Mouse (Mus musculus): ENCODE data around the gene Oas1g. TPM values are rescaled to one million over a fixed set of nuclear protein-coding genes. Genes with fewer than 3 reads are reported as not detected.
"Not testable (repeated sequence)": the region's sequence is repeated elsewhere in the genome, so short reads cannot be mapped to it uniquely, and the experiment has no call there.

Oas1g gene
- polyA plus RNA-seq, 1 experiment from 2014 or later: 0.12 TPM

DNA sequence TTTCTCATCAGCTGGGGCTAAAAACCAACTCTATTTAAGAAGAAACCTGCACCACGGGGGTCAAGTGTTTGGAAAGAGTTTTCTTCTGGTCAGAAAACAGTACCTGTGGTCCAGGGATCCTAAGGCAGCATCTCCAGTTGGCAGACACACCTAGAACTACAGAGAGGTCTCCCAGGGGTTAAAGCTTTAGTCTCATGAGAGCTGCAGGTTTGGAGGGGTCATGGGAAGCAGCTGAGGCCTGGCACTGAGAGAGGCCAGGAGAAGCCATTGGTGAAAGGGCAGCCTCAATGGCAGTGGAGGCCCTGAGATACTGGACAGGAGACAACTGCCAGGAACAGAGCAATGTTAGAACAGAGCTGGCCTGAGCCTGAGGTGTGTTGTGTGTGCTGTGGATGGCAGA is 13.3 kb upstream of the Oas1g start:
- no peak overlapping the region for H3K27ac ChIP-seq
- H3K9me3 ChIP-seq: no peaks in the 10 kb centered on the region
- no peak overlapping the region for H3K4me3 ChIP-seq
- H3K27me3 ChIP-seq (ENCODE audit: insufficient read depth, poor library complexity, severe bottlenecking): no peaks in the 10 kb centered on the region
- WGBS: 60% methylated on average over 1 of the region's 1 CpGs
- no peaks in the 10 kb centered on the region for H3K4me1 ChIP-seq (replicated peaks)
- no peaks in the 10 kb centered on the region for H3K36me3 ChIP-seq
- DNase-seq (ENCODE audit: low spot score): no peak

DNA sequence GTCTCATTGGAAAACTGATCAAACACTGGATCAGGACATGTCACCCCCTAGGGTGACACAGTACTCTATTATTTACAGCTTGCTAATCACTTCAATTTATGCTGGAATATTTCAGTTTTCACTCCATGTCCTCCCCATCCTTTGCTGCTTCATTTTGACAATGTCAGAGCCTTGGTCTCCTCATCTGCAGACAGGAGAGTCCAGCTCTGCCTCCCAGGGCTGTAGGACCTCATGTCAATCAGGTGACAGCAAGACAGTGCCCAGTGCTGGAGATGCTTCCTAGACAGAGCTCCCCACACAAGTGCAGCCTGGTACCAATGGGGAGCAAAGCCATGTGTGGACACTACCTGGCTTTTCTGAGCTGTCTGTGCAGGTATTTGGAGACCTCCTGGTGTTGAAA is 11.3 kb upstream of the Oas1g start:
- no peak for DNase-seq (ENCODE audit: low spot score)
- Histone ChIP-seq H3K27me3 (ENCODE audit: insufficient read depth, poor library complexity, severe bottlenecking) (no peaks in the 10 kb centered on the region), H3K9me3 (no peaks in the 10 kb centered on the region), H3K4me1 (replicated peaks) (no peaks in the 10 kb centered on the region), H3K27ac (no peak overlapping the region), H3K36me3 (no peaks in the 10 kb centered on the region), H3K4me3 (no peak overlapping the region)

DNA sequence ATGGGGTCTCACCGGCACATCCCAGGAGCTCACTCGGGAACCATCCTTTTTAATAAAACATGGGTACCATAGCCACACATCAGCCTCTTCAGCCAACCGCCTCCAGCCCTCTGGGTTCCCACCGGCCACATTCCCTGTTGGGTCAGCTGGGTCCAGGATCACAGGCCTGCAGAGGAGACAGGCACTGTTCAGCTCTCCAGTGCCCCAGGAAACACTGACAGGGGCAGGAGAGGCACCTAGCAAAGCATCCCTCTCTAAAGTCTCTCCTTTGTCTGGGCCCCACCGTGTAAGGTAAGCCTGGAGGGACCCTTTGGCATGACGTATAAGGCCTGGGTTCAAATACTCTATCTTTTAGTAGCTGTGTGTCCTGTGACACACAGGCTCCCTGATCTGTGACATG is 10.9 kb upstream of the Oas1g start:
- Histone ChIP-seq H3K4me3 (no peak overlapping the region), H3K9me3 (no peaks in the 10 kb centered on the region), H3K27ac (no peak overlapping the region), H3K27me3 (ENCODE audit: insufficient read depth, poor library complexity, severe bottlenecking) (no peaks in the 10 kb centered on the region), H3K36me3 (no peaks in the 10 kb centered on the region), H3K4me1 (replicated peaks) (no peaks in the 10 kb centered on the region)
- DNase-seq (ENCODE audit: low spot score): no peak
- WGBS: 83% methylated on average over 6 of the region's 6 CpGs

DNA sequence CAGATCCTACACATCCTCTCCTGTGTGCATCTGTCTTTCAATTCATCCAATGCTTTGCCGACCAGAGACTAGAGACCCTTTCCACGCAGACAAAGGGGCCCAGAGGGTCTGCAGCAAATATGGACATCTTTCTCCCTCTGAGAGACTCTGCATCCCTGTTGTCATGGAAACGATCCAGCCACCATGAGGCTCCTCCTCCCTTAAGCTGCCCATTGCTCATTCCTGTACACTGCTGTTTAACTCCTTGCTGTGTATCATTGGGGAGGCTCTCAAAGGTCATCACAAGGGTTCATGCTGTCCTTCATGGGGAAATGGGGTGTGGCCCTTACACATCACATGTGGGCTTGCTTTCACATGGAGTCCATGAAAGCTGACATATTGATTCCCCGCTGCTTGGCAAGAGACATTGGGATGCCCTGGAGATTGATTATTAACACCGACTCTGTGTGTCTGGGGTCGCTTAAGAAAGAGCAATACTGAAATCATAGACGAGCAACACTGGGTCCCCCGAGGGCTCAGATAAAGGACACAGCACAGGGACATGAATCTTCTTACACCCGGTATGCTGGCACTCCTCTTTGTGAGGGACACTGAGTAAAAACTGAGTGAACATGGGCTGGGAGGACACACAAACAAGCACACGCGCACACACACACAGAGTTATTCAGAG is 8.0 kb upstream of the Oas1g start:
- Histone ChIP-seq H3K36me3 (no peaks in the 10 kb centered on the region), H3K27ac (no peak overlapping the region), H3K27me3 (ENCODE audit: insufficient read depth, poor library complexity, severe bottlenecking) (no peaks in the 10 kb centered on the region), H3K9me3 (no peaks in the 10 kb centered on the region), H3K4me1 (replicated peaks) (no peaks in the 10 kb centered on the region), H3K4me3 (no peak overlapping the region)
- no peak for DNase-seq (ENCODE audit: low spot score)
- WGBS: 86% methylated on average over 11 of the region's 11 CpGs

DNA sequence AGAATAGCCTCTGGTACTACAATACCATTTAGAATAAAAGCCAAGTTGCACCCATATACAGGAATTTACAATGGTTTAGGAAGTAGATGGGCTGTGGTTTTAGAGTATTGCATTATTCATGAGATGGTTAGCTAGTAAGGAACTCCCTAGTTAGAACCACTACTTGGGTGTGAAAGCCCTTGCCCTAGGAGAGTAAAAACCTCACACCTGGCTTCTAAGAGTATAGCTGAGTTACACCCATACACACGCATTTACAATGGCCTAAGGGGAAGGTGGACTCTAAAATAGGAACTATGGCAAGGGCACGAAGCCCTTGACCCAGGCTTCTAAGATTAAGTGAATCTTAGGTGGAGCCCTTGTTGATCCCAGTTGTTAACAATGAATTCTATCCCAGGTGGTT is 7.3 kb upstream of the Oas1g start:
- not testable (repeated sequence) for H3K27me3 ChIP-seq (ENCODE audit: insufficient read depth, poor library complexity, severe bottlenecking); H3K4me1 ChIP-seq (replicated peaks); H3K27ac ChIP-seq; H3K9me3 ChIP-seq; DNase-seq (ENCODE audit: low spot score); H3K4me3 ChIP-seq; H3K36me3 ChIP-seq
- 82% methylated on average over 2 of the region's 2 CpGs for WGBS

DNA sequence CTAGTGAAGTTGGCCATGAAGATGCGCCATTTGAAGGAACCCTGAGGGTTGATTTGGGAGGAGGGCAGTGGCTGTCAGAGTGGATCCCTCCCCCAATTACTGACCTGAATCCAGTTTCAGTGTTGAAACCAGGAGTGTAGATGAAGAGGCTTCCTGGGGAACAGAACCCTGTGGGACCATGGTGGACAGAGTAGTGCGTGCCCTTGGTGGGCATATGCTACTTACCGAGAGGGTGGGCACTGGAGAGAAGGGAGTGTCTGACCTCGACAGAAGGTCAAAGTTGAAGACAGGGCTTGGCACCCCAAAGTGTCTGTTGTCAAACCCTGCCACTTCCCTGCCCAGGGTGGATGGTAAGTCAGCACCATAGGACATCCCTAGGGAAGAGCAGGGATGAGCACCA is 6.5 kb upstream of the Oas1g start:
- not testable (repeated sequence) for H3K27ac ChIP-seq; H3K4me3 ChIP-seq; H3K4me1 ChIP-seq (replicated peaks); H3K9me3 ChIP-seq; H3K36me3 ChIP-seq; H3K27me3 ChIP-seq (ENCODE audit: insufficient read depth, poor library complexity, severe bottlenecking); DNase-seq (ENCODE audit: low spot score)
- 97% methylated on average over 4 of the region's 4 CpGs for WGBS

GRCm38 (mm10) chr5:120892243-120892660 is 4.8 kb upstream of the Oas1g start:
- no peaks in the 10 kb centered on the region for H3K9me3 ChIP-seq
- DNase-seq (ENCODE audit: low spot score): no peak
- 63% methylated on average over 2 of the region's 2 CpGs for WGBS
- no peak overlapping the region for H3K4me3 ChIP-seq
- no peak overlapping the region for H3K27ac ChIP-seq
- no peaks in the 10 kb centered on the region for H3K36me3 ChIP-seq
- H3K27me3 ChIP-seq (ENCODE audit: insufficient read depth, poor library complexity, severe bottlenecking): no peaks in the 10 kb centered on the region
- no peaks in the 10 kb centered on the region for H3K4me1 ChIP-seq (replicated peaks)

- H3K4me1 ChIP-seq (replicated peaks); H3K9me3 ChIP-seq; DNase-seq (ENCODE audit: low spot score); H3K27me3 ChIP-seq (ENCODE audit: insufficient read depth, poor library complexity, severe bottlenecking); H3K27ac ChIP-seq; H3K36me3 ChIP-seq; H3K4me3 ChIP-seq: not testable (repeated sequence)
- WGBS: 77% methylated on average over 2 of the region's 2 CpGs
Measured at GRCm38 (mm10) chr5:120891566-120892242, 4.3 kb upstream of the Oas1g start.

DNA sequence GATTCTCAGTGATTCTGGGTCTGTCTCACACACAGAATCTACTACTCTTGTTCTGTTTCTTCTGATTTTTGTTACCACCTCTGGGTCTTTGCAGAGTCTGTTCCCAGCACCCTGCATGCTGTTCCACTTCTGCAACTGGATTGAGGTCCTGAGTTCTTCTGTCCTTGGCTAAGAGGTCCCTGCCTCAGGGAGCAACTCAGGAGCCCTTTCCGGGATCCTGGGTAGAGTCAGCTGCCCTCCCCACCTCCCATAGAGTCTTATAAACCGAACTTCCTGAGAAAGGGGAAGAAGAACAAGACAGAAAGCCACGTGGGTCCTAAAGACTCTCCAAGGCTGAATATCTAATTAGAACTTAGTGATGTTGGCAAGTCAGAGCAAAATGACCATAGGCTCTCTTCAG is 3.6 kb upstream of the Oas1g start:
- H3K4me1 ChIP-seq (replicated peaks): no peaks in the 10 kb centered on the region
- H3K27ac ChIP-seq: no peak overlapping the region
- no peak overlapping the region for H3K4me3 ChIP-seq
- H3K27me3 ChIP-seq (ENCODE audit: insufficient read depth, poor library complexity, severe bottlenecking): no peaks in the 10 kb centered on the region
- DNase-seq (ENCODE audit: low spot score): no peak
- H3K9me3 ChIP-seq: no peaks in the 10 kb centered on the region
- H3K36me3 ChIP-seq: no peaks in the 10 kb centered on the region
- WGBS: 65% methylated on average over 3 of the region's 3 CpGs

DNA sequence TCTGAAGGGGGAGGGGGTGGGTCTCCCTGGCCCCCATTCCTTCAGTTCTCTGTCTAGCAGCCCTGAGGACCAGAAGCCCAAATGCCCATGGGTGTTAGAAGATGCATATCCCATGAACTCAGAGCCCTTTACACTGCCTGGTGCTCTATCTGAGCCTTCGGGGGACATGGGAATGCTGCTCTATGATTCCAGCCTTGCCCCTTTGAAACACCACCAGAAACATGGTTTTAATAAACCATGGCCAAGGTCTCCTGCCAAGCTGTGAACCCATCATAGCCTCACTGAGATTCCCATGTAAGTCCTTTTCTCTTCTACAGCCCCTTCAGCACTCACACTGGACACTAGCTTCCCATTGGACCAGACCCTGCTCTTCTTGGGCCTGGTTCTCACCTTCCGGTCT is 2.6 kb upstream of the Oas1g start:
- 82% methylated on average over 2 of the region's 2 CpGs for WGBS
- Histone ChIP-seq H3K36me3 (no peaks in the 10 kb centered on the region), H3K9me3 (no peaks in the 10 kb centered on the region)

DNA sequence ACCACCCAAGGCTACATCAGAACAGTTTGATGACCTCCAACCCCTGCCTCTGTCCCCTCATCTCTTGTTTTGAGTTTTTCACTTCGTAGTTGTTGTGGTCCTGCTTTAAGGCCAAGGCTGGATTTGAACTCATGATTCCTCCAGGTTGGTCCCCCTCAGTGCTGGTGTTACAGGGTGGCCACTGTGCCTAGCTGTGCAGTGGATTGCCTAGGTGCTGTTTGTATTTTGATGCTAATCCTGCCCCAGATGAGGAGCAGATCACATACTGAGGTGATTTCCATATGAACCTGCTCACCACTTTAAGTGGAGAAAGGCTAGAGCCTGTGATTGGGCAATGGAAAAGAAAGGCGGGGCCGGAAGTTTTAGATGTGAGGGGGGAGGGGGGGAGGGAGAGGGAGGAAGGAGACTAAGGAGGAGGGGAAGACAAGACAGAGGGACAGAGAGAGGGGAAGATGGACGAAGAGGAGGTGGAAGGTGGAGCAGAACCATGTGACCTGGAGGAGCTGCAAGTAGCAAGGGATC is 942 bp upstream of the Oas1g start:
- H3K36me3 ChIP-seq; H3K27me3 ChIP-seq (ENCODE audit: insufficient read depth, poor library complexity, severe bottlenecking); H3K27ac ChIP-seq; H3K4me1 ChIP-seq (replicated peaks); H3K4me3 ChIP-seq; H3K9me3 ChIP-seq; DNase-seq (ENCODE audit: low spot score): not testable (repeated sequence)
- 40% methylated on average over 4 of the region's 4 CpGs for WGBS

More for the DNA sequence above, 2.6 kb upstream of the Oas1g start:
- no peak for DNase-seq (ENCODE audit: low spot score)
- Histone ChIP-seq H3K4me1 (replicated peaks) (no peaks in the 10 kb centered on the region), H3K27me3 (ENCODE audit: insufficient read depth, poor library complexity, severe bottlenecking) (no peaks in the 10 kb centered on the region), H3K4me3 (no peak overlapping the region), H3K27ac (no peak overlapping the region)

GRCm38 (mm10) chr5:120887831-120888230 is 418 bp upstream of the Oas1g start:
- 54% methylated on average over 6 of the region's 6 CpGs for WGBS
- no peaks in the 10 kb centered on the region for H3K27me3 ChIP-seq (ENCODE audit: insufficient read depth, poor library complexity, severe bottlenecking)
- H3K9me3 ChIP-seq: no peaks in the 10 kb centered on the region
- no peak overlapping the region for H3K4me3 ChIP-seq
- H3K4me1 ChIP-seq (replicated peaks): no peaks in the 10 kb centered on the region
- H3K36me3 ChIP-seq: no peaks in the 10 kb centered on the region
- DNase-seq (ENCODE audit: low spot score): no peak
- H3K27ac ChIP-seq: no peak overlapping the region

GRCm38 (mm10) chr5:120881681-120882080 is 5.7 kb downstream of the Oas1g start:
- DNase-seq (ENCODE audit: low spot score): not testable (repeated sequence)

More at GRCm38 (mm10) chr5:120881681-120882080, 5.7 kb downstream of the Oas1g start:
- H3K4me1 ChIP-seq (replicated peaks); H3K4me3 ChIP-seq; H3K9me3 ChIP-seq; H3K27ac ChIP-seq; H3K27me3 ChIP-seq (ENCODE audit: insufficient read depth, poor library complexity, severe bottlenecking); H3K36me3 ChIP-seq: not testable (repeated sequence)
- 95% methylated on average over 6 of the region's 6 CpGs for WGBS
